Mouse (Mus musculus) ES-E14 (cell line): ENCODE measurements at regions not wholly inside any gene's neighbourhood (a gene's known extent, or its start where the extent isn't known, plus 50 kb on each side); places are given as distances from the start of the nearest gene placed in this dataset.

Source experiments
- HCFC1 ChIP-seq: IDR thresholded peaks from 2 replicates; pipeline ENCODE4 v1.6.1; 2012; ENCODE audit warnings: low read length, inconsistent platforms, borderline replicate concordance; ENCODE audit not compliant: insufficient read depth
- ZC3H11A ChIP-seq: IDR thresholded peaks from 2 replicates; pipeline ENCODE4 v1.6.1; 2012; ENCODE audit warnings: low read depth, mild to moderate bottlenecking, inconsistent platforms, low read length, borderline replicate concordance

DNA sequence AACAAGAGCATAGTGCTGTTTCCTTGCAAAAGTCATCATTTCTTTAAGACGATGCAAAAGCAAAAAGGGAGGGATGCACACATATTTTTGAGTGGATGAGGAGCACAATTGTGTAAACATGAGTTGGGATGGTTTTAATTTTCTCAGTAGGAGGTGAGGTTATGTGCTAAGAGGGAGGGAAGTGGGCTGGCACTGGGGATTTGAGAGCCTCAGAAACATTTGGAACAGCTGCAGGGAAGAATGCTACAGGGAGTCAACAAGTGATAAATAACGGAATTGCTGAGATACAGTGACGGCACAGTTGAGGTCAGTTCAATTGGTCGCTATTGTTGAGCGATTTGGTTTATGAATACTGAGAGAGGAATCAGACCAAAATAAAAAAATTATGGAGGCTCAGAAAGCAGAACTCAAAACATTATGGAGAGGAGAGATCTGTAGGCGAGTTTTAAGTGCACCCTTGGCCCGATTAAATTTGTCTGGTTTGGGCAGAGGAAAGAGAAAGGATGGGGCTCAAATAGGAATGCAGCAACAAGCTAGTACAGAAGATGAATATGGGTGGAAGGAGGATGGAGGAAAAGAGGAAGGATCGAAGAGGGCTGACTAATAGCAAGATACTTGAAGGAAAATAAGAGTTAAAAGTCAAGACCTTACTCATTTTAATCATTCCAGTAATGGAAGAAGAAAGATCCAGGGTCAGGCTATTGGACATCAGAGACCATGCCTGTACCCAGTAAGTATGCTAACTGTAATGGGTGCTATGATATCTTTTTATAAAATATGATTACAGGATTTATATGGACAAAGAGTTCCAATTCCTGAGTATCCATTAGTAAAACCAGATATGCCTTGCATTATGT is 259.0 kb downstream of the Trim52 start:
- no peak for TF ChIP-seq HCFC1
- TF ChIP-seq ZC3H11A = no peak
